Mouse (Mus musculus) liver, embryonic 16.5 days (tissue): Measurements from ENCODE around the gene Sparc. TPM values are rescaled to one million over a fixed set of nuclear protein-coding genes. Genes with fewer than 3 reads are reported as not detected.

ENCODE experiments used
- ATAC-seq: fragments of 200-750 bp; cut with Nextera tagmentation; 2 replicates; pipeline ENCODE4 v1.8.0; 2017; ENCODE audit warnings: low read depth, mild to moderate bottlenecking, moderate number of reproducible peaks, moderate library complexity
- H3K27ac ChIP-seq: fragments of 300-500 bp; sonication (generic); 2 replicates; pipeline ENCODE4 v1.5.1; 2014; ENCODE audit warnings: mild to moderate bottlenecking, low read length
- H3K27me3 ChIP-seq: fragments of 300-500 bp; sonication (generic); 2 replicates; pipeline ENCODE4 v1.6.1; 2014; ENCODE audit warnings: low read depth, low read length, mixed read lengths; ENCODE audit not compliant: control insufficient read depth, insufficient read depth
- H3K36me3 ChIP-seq: fragments of 300-500 bp; sonication (generic); 2 replicates; pipeline ENCODE4 v1.6.1; 2014; ENCODE audit warnings: mild to moderate bottlenecking; ENCODE audit not compliant: control insufficient read depth, insufficient read depth
- H3K4me1 ChIP-seq: fragments of 300-500 bp; sonication (generic); 2 replicates; pipeline ENCODE4 v1.6.1; 2014; ENCODE audit warnings: low read depth, low read length, mixed read lengths; ENCODE audit not compliant: control insufficient read depth
- H3K4me2 ChIP-seq: fragments of 300-500 bp; sonication (generic); 2 replicates; pipeline ENCODE4 v1.6.1; 2014; ENCODE audit warnings: low read depth, low read length, mixed read lengths
- H3K4me3 ChIP-seq: fragments of 300-500 bp; sonication (generic); 2 replicates; pipeline ENCODE4 v1.5.1; 2014; ENCODE audit warnings: low read depth, mild to moderate bottlenecking, low read length
- H3K9ac ChIP-seq: fragments of 300-500 bp; sonication (generic); 2 replicates; pipeline ENCODE4 v1.6.1; 2014; ENCODE audit warnings: low read depth, low read length
- H3K9me3 ChIP-seq: fragments of 300-500 bp; sonication (generic); replicated peaks from 2 replicates; pipeline ENCODE4 v1.6.1; 2016; ENCODE audit warnings: low read length; ENCODE audit not compliant: control insufficient read depth
- WGBS: fragments of 180-500 bp; shearing (Covaris S2); extraction: QIAGEN DNeasy Blood & Tissue Kit; methylation state at CpG from one replicate; pipeline ENCODE4 v1.1.7; 2014; ENCODE audit not compliant: insufficient replicate concordance; 5-methylcytosine and 5-hydroxymethylcytosine counted together
- polyA plus RNA-seq: library from polyadenylated mRNA; unstranded; fragments of >200 nt; fragmentation: Nextera tagmentation; extraction: Ambion mirVana; gene quantifications from 2 replicates; pipeline ENCODE4 v1.2.1, GENCODE M21; 2015

Gene Sparc
- polyA plus RNA-seq, 1 experiment from 2014 or later: 175 TPM

GRCm38 (mm10) chr11:55369093-55369471 lies 53.9 kb downstream of the Sparc start:
- WGBS: 59% methylated on average over 6 of the region's 6 CpGs
- Histone ChIP-seq H3K9ac (no peak overlapping the region), H3K27me3 (no peaks in the 10 kb centered on the region), H3K9me3 (no peaks in the 10 kb centered on the region), H3K27ac (no peak overlapping the region), H3K4me1 (no peaks in the 10 kb centered on the region), H3K36me3 (no peaks in the 10 kb centered on the region), H3K4me2 (no peak overlapping the region), H3K4me3 (no peak overlapping the region)
- no peak for ATAC-seq

- Histone ChIP-seq H3K9me3 (no peaks in the 10 kb centered on the region), H3K4me2 (no peak overlapping the region), H3K27ac (no peak overlapping the region), H3K4me1 (no peaks in the 10 kb centered on the region), H3K27me3 (no peaks in the 10 kb centered on the region), H3K36me3 (no peaks in the 10 kb centered on the region), H3K4me3 (no peak overlapping the region), H3K9ac (no peak overlapping the region)
- 52% methylated on average over 4 of the region's 4 CpGs for WGBS
- no peak for ATAC-seq
Observed at GRCm38 (mm10) chr11:55368388-55369092, 54.4 kb downstream of the Sparc start.

GRCm38 (mm10) chr11:55367783-55368182 lies 55.2 kb downstream of the Sparc start:
- Histone ChIP-seq H3K9me3 (no peaks in the 10 kb centered on the region), H3K4me1 (no peaks in the 10 kb centered on the region), H3K27me3 (no peaks in the 10 kb centered on the region), H3K27ac (no peak overlapping the region), H3K36me3 (no peaks in the 10 kb centered on the region), H3K9ac (no peak overlapping the region), H3K4me3 (no peak overlapping the region), H3K4me2 (no peak overlapping the region)
- ATAC-seq: no peak
- WGBS: 56% methylated on average over 10 of the region's 10 CpGs

GRCm38 (mm10) chr11:55365840-55366239 lies 57.1 kb downstream of the Sparc start:
- H3K4me2 ChIP-seq: no peak overlapping the region
- 53% methylated on average over 5 of the region's 5 CpGs for WGBS
- no peaks in the 10 kb centered on the region for H3K36me3 ChIP-seq
- no peak overlapping the region for H3K27ac ChIP-seq
- no peaks in the 10 kb centered on the region for H3K9me3 ChIP-seq
- ATAC-seq: no peak
- H3K4me1 ChIP-seq: no peaks in the 10 kb centered on the region
- no peak overlapping the region for H3K9ac ChIP-seq
- no peak overlapping the region for H3K4me3 ChIP-seq
- no peaks in the 10 kb centered on the region for H3K27me3 ChIP-seq

GRCm38 (mm10) chr11:55365242-55365641 lies 57.7 kb downstream of the Sparc start:
- WGBS: 39% methylated on average over 4 of the region's 4 CpGs
- Histone ChIP-seq H3K36me3 (no peaks in the 10 kb centered on the region), H3K9ac (no peak overlapping the region), H3K4me3 (no peak overlapping the region), H3K9me3 (no peaks in the 10 kb centered on the region), H3K27me3 (no peaks in the 10 kb centered on the region), H3K4me2 (no peak overlapping the region), H3K27ac (no peak overlapping the region), H3K4me1 (no peaks in the 10 kb centered on the region)
- no peak for ATAC-seq

GRCm38 (mm10) chr11:55364662-55365061 lies 58.3 kb downstream of the Sparc start:
- no peak for ATAC-seq

GRCm38 (mm10) chr11:55358094-55358783 lies 64.7 kb downstream of the Sparc start:
- Histone ChIP-seq H3K9ac (no peak overlapping the region), H3K27ac (no peak overlapping the region), H3K4me2 (no peak overlapping the region), H3K27me3 (no peaks in the 10 kb centered on the region), H3K4me1 (no peaks in the 10 kb centered on the region), H3K4me3 (no peak overlapping the region), H3K9me3 (no peaks in the 10 kb centered on the region), H3K36me3 (no peaks in the 10 kb centered on the region)
- no peak for ATAC-seq
- WGBS: 62% methylated on average over 15 of the region's 15 CpGs

More at GRCm38 (mm10) chr11:55364662-55365061, 58.3 kb downstream of the Sparc start:
- no peaks in the 10 kb centered on the region for H3K27me3 ChIP-seq
- H3K27ac ChIP-seq: no peak overlapping the region
- H3K36me3 ChIP-seq: no peaks in the 10 kb centered on the region
- WGBS: 66% methylated on average over 3 of the region's 3 CpGs
- no peak overlapping the region for H3K4me3 ChIP-seq
- H3K4me2 ChIP-seq: no peak overlapping the region
- H3K9me3 ChIP-seq: no peaks in the 10 kb centered on the region
- H3K4me1 ChIP-seq: no peaks in the 10 kb centered on the region
- no peak overlapping the region for H3K9ac ChIP-seq

GRCm38 (mm10) chr11:55356846-55357245 lies 66.1 kb downstream of the Sparc start:
- Histone ChIP-seq H3K27me3 (no peaks in the 10 kb centered on the region), H3K4me3 (no peak overlapping the region), H3K4me2 (no peak overlapping the region), H3K9ac (no peak overlapping the region), H3K9me3 (no peaks in the 10 kb centered on the region), H3K36me3 (no peaks in the 10 kb centered on the region), H3K27ac (no peak overlapping the region), H3K4me1 (no peaks in the 10 kb centered on the region)
- ATAC-seq: no peak
- 80% methylated on average over 2 of the region's 2 CpGs for WGBS
